Mouse (Mus musculus) gastrocnemius, postnatal 36 days (tissue): ENCODE measurements around the gene Rassf1. TPM values are rescaled to one million over a fixed set of nuclear protein-coding genes. Genes with fewer than 3 reads are reported as not detected.

ENCODE experiments used
- DNase-seq, 2 experiments: peaks; one replicate each; pipeline ENCODE4 v3.0.0; 2022
- intact Hi-C: fragments of 180-260 bp; cut with DNase I; formaldehyde crosslinking; loops from one replicate; pipeline ENCODE4 v1.15.1; 2025
- total RNA-seq, 2 experiments: library from RNA; stranded (reverse); gene quantifications; 2 replicates each; pipeline ENCODE4 v1.2.3; 2021

Gene Rassf1
- total RNA-seq, 2 experiments from 2014 or later, result 10.4 to 14.9 TPM

GRCm38 (mm10) chr9:107576357-107577107 lies 25.2 kb downstream of the Rassf1 start, which contains the start of gene Hyal1:
Gene Hyal1, plus strand, starts transcription at chr9:107576927.
- peak; percentile 77 to 85 for DNase-seq
- intact Hi-C loops, result no loop called here

GRCm38 (mm10) chr9:107577871-107578270 lies 26.5 kb downstream of the Rassf1 start:
- intact Hi-C loops, result no loop called here

DNA sequence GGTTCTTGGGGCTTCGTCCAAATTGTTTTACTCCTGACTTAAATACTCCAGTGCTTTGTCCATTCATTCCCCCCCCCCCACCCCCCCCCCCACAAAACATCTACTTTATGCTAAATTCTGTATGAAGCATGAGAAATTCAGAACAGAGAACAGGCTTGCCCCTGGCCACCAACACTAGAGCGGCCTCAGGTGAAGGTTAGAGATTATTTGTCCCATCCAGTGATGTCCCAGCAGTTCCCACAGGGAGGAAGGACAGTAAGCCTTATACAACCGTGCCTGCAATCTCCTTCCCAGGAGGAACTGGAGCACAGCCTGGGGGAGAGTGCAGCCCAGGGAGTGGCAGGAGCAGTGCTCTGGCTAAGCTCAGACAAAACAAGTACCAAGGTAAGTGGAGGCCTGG lies 27.2 kb downstream of the Rassf1 start, which contains the start of gene Naa80:
Gene Naa80, plus strand, starts transcription at position 301 of the 400 bp plus-strand sequence.
- no peak for DNase-seq
- intact Hi-C loops, result no loop called here

More at GRCm38 (mm10) chr9:107577871-107578270, 26.5 kb downstream of the Rassf1 start:
- DNase-seq, result no peak

- DNase-seq, result no peak
- intact Hi-C loops, result no loop called here
Observed at GRCm38 (mm10) chr9:107579023-107579900, 27.9 kb downstream of the Rassf1 start.

DNA sequence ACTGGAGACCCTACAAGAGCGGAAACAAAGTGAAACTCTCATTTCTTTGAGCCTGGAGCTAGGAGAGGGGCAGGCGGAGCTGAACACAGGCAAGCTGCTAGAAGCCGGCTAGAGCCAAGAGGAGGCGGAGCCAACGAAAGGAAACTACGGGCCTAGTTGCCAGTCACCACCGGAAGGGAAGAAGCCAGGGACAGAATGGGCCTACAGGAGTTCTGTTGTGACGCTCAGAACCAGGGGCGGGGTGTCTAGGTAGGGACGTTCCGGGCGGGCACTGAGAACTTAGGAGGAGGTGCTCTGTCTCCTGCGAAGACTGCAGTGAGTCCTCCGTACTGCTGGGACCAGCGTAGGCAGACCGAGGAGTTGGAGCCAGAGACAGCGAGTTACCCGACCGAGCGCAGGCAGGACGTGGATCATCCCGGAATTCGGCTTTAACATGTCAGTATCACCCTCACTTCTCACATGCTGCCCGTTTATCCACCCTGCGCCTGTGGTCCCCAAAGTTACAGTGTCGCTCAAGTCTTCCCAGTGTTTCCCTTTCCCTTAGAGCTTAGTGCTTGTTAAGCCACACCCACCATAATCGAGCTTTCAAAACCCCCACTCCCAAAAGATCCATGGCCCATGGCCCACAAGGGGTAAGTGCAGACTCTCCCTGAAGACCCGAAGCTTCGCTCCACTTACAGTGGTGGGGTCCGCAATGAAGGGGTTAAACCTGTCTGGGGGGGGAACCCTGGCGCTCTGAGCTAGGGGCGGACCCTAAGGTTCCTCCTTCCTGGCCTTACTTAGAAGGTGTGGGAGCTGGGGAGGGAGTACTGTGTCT lies 29.4 kb downstream of the Rassf1 start, which contains the start of gene Hyal3:
Gene Hyal3, plus strand, starts transcription at position 318 of the 817 bp plus-strand sequence.
- intact Hi-C loops, result no loop called here
- DNase-seq, result peak; percentile 82 to 86

DNA sequence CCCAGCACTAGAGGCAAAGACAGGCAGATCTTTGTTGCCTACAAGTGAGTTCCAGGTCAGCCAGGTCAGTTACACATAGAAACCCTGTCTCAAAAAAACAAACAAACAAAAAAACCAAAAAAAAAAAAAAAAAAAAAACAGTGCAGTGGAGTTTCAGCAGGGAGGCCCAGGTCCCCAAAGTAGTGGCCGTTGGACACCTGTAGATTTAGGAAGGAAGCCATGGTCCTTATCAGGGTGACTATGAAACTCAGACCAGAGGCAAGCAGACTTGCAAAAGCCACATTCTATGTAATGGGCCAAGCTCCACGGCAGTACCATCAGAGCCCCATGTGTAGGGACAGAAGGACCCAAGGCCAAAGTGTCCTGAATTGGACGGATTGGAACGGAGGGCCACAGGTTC lies 30.2 kb downstream of the Rassf1 start:
- no peak for DNase-seq
- intact Hi-C loops, result no loop called here

GRCm38 (mm10) chr9:107582509-107583062 lies 31.2 kb downstream of the Rassf1 start:
- DNase-seq, result no peak
- intact Hi-C loops, result no loop called here

DNA sequence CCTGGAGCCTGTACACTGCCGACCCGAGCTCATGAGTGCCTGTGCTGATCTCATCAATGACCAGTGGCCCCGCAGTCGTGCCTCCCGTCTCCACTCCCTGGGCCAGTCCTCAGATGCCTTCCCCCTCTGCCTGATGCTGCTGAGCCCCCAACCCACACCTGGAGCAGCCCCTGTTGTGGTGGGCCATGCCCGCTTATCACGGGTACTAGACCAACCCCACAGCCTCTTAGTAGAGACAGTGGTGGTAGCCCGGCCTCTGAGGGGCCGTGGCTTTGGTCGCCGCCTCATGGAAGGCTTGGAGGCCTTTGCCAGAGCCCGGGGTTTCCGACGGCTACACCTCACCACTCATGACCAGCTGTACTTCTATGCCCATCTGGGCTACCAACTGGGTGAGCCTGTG lies 31.8 kb downstream of the Rassf1 start:
- intact Hi-C loops, result no loop called here
- DNase-seq, result no peak

DNA sequence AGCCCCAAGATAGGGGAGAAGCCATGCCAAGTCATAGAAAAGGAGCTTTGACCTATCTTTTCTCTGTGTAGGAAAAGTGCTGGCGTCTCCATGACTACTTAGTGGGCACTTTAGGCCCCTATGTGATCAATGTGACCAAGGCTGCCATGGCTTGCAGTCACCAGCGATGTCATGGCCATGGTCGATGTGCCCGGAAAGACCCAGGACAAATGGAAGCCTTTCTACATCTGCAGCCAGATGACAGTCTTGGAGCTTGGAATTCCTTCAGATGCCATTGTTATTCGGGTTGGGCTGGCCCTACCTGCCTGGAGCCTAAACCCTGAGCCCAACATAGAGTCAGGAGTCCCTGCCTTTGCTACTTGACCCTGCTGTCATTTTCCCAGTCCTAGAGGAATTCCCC lies 35.1 kb downstream of the Rassf1 start:
- no peak for DNase-seq
- intact Hi-C loops, result no loop called here

DNA sequence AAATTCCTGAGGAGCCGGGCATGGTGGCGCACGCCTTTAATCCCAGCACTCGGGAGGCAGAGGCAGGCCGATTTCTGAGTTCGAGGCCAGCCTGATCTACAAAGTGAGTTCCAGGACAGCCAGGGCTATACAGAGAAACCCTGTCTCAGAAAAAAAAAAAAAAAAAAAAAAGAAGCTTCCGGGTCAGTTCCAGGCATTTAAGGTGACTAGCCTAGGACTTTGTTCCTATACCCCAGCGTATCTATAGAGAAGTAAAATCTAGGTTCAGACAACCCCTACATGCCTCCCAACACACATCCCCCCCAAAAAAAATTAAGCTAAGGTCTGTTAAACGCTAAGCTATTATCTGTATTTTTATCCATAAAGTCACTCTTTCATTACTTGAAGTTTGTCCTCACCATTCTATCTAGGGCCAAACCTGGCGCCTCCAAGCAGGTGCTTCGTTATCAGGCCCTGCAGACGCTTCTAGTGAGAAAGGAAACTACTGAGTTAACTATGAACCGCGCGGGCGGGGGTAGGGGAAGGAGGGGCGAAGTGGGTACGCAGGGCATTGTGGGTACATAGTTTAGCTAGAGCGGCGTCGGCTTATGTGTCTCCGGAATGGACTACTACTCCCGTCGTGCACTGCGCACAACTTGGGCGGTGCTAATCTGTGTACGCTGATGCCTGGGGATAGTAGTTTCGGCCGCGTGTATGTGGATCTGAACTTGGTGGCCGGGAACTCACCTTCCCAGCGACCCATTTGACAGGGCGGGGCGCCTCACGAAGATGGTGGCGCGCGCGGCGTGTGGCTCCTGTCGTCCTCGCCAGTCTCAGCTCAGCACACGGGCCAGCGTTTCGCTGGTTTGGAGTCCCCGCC lies 35.8 kb downstream of the Rassf1 start, which contains the start of gene Ifrd2:
Gene Ifrd2, plus strand, starts transcription at position 669 of the 859 bp plus-strand sequence.
- intact Hi-C loops, result no loop called here
- DNase-seq, result peak; percentile 91 to 95

DNA sequence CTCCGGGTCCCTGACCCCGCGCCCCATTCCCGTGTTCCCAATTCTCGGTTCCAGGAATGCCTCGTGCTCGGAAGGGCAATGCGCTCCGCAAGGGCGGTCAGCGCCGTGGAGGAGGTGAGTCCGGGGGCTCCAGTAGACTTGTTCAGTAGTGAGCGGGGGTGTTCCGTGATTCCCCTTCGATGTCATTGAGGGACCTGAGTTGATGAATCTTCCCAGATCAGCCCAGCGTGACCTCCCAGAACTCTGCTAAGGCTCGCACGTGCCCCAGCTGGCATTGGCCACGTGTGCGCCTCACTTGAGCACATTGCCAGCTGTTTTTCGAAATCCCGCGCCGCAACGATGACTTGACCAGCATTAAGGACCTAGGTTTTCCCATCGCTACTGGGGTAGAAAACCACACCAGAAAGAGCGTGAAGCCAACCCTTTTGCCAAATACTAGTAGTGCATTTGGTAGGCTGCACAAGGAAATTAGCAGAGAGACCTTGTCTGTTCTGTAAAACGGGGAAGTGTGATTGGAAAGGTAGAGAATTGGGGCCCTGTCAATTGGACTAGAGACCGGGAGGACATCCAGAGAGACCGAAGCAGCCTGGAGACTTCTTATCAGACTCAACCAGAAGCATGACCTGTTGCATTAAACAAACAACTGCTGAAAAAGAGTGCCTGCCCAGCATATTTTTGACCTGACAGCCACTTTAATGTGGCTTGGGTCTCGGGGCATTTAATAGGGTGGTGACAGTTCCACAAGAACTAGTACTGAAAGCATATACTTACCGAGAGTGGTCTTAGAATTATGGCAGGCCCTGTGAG lies 36.7 kb downstream of the Rassf1 start:
- no peak for DNase-seq
- intact Hi-C loops, result no loop called here

- peak; percentile 61 to 67 for DNase-seq
- intact Hi-C loops, result no loop called here
Observed at GRCm38 (mm10) chr9:107590058-107590772, 38.9 kb downstream of the Rassf1 start.

DNA sequence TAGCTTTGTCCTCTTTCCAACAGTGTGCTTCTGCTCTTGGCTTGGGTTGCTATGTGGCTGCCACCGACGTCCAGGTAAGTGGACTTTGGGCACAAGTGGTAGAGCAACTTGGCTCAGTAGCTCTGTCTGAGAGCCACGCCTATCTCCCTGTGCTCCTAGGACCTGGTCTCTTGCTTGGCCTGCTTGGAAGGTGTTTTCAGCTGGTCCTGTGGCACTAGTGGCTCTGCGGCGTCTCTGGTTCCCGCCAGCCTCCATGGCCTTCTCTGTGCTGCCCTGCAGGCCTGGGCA lies 39.4 kb downstream of the Rassf1 start:
- intact Hi-C loops, result no loop called here

DNA sequence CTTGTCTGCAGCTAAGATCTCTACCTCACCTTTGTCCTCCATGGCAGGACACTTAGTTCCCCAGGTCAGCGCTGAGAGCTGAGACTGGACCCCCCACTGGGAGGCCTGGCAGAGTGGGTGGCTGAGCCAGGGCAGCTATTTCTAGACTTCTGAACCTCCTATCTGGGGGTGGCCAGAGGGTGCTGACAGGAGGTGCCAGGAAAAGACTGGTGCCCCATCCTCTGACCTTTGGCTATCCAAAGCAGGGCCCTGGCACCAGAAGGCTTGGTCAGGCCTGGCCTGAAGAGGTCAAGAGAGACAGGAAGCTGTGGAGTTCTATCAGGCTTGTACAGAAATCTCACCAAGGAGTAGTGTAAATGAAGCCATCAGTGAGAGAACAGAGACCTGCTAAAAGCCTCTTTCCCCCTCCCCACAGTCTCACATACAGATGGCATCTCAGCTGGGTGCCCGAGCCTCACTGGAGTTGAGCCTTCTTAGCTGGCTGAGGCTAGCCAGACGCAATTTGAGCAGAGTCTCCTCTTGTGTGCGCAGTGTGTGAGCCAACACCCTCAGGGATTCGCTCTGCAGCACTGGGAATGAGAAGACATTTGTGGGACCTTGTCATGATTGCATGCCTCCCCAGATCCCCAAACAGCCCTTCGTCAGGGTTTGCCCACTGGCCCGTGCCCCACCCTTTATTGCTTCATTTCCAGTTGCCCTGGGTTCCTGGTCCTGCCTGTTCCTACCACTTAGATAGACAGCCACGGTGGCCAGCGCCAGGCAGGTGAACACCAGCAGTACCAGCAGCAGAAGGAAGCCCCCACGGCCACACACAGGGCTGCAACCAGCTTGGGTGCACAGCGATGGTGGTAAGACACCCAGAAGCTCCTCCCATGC lies 42.0 kb downstream of the Rassf1 start:
- peak in 1 of 2 experiments; percentile 59 for DNase-seq
- intact Hi-C loops, result no loop called here

More for the DNA sequence above, 39.4 kb downstream of the Rassf1 start:
- no peak for DNase-seq

DNA sequence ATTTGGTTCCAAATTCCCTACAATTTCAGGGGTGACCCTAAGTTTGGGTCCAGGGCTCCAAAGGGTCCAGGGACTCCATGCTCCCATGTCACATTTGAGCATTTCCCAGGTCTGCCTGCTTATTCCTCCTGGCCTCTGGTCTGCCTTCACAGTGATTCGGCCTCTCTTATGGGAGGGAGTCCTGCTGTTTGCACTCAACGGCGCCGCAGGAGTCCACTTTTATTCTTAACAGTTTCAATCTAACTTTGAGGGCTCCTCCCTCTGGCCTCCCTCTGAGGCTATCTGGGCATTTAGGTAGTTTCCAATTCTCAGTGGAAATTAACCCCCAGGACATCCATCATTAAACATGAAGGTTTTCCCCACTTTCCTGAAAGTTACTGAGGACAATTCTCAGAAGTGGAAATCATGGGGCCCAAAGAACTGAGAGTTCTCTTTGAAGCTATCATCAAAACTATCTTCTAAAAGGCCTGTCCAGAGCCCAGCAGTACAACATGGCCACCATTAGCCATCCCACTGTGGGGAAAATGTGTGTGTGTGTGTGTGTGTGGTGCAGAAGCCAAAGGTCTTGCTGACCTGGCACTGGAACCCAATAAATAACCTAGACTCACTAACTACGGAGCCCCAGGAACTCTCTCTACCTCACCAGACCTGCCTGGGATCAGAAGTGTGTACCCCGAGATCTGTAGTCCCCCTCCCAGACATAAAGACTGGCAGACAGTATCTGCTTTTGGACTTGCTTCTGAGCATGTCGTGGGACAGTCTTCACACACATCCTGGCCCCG lies 43.1 kb downstream of the Rassf1 start:
- intact Hi-C loops, result no loop called here
- no peak for DNase-seq
